Mouse (Mus musculus): ENCODE data around the gene Zbtb7b. TPM values are rescaled to one million over a fixed set of nuclear protein-coding genes. Genes with fewer than 3 reads are reported as not detected.

The Zbtb7b gene
- total and polyA plus RNA-seq, 2 experiments from 2014 or later, result 2.4 to 18.4 TPM

GRCm38 (mm10) chr3:89420421-89420820 lies 25.8 kb upstream of the Zbtb7b start:
- Histone ChIP-seq H3K27ac (ENCODE audit: low read depth) (peak overlapping the region; percentile 98), H3K27me3 (ENCODE audit: control insufficient read depth, insufficient read depth, low read length) (no peaks in the 10 kb centered on the region), H3K4me2 (ENCODE audit: low read depth, low read length) (peak overlapping the region; percentile 85), H3K4me1 (ENCODE audit: control insufficient read depth, insufficient read depth) (peaks cover 12% of the 10 kb centered on the region; the same call in 1 of the 2 replicates), H3K9me3 (replicated peaks; ENCODE audit: control insufficient read depth, low read length) (no peaks in the 10 kb centered on the region), H3K36me3 (replicated peaks; ENCODE audit: control insufficient read depth, insufficient read depth, low read length) (peaks cover 27% of the 10 kb centered on the region), H3K9ac (replicated peaks; ENCODE audit: low read depth, low read length) (0 out of 2 replicates have a peak overlapping the region, but pooled peaks have one; percentile 2), H3K4me3 (ENCODE audit: low read depth, low read length) (peak overlapping the region; percentile 6; the same call in 1 of the 2 replicates)
- DNase-seq (ENCODE audit: low spot score), result no peak
- TF ChIP-seq EP300 (IDR thresholded peaks at IDR 0.05; ENCODE audit: low read depth) (no peak), CTCF (IDR thresholded peaks at IDR 0.05; ENCODE audit: low read depth) (no peak)
- WGBS, result 39% methylated on average over 2 of the region's 2 CpGs
- no peak for ATAC-seq (ENCODE audit: insufficient read depth, low read depth)

GRCm38 (mm10) chr3:89419981-89420380 lies 25.4 kb upstream of the Zbtb7b start:
- H3K36me3 ChIP-seq (replicated peaks; ENCODE audit: control insufficient read depth, insufficient read depth, low read length), result peaks cover 26% of the 10 kb centered on the region
- ATAC-seq (ENCODE audit: insufficient read depth, low read depth) (no peak), DNase-seq (ENCODE audit: low spot score) (no peak)
- peak overlapping the region; percentile 80 for H3K4me3 ChIP-seq (ENCODE audit: low read depth, low read length)
- peak overlapping the region; percentile 98 for H3K27ac ChIP-seq (ENCODE audit: low read depth)
- no peaks in the 10 kb centered on the region for H3K27me3 ChIP-seq (ENCODE audit: control insufficient read depth, insufficient read depth, low read length)
- no peaks in the 10 kb centered on the region for H3K9me3 ChIP-seq (replicated peaks; ENCODE audit: control insufficient read depth, low read length)
- H3K9ac ChIP-seq (replicated peaks; ENCODE audit: low read depth, low read length), result peak overlapping the region; percentile 75
- TF ChIP-seq CTCF (IDR thresholded peaks at IDR 0.05; ENCODE audit: low read depth) (no peak), EP300 (IDR thresholded peaks at IDR 0.05; ENCODE audit: low read depth) (no peak)
- WGBS, result 4% methylated on average over 3 of the region's 3 CpGs
- H3K4me2 ChIP-seq (ENCODE audit: low read depth, low read length), result peak overlapping the region; percentile 85
- H3K4me1 ChIP-seq (ENCODE audit: control insufficient read depth, insufficient read depth), result peaks cover 12% of the 10 kb centered on the region; the same call in 1 of the 2 replicates

DNA sequence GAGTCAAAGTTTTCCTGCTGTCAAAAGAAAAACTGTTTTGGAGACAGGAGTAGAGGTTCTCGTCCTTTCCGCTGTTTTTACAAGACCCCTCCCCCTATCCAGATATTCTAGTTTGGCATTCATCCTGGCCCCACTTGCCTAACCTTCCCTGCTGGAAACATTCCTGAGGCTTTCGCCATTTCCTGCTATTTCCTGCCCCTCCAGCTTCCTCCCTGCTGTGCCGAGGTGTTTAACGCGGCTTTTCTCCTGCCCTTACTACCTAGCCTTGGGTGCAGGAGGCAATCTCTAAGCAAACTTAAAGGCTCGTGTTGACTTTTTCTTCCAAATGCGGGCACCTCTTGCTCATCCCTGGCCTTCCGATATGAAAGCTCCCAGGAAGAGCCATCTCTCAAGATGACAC lies 25.0 kb upstream of the Zbtb7b start:
- 1% methylated on average over 9 of the region's 9 CpGs for WGBS

DNA sequence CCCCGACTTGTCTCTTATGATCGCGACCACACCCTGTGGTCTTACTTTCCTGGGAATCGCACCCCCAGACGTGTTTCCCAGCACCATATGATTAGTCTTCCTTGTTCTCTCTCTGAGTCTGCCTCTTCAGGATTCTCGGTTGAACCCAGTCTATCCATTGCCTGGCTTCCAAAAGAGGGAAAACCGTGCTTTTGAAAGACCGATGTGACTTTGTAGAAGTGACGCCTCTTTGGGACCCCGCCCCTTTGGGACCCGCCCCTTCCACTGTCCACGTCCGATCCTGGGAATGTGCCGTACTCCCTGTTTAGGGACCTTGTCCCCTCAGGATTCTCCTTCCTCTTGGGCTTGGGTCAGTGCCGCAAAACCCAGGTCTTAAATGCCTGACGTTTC lies 24.3 kb upstream of the Zbtb7b start:
- Histone ChIP-seq H3K4me2 (ENCODE audit: low read depth, low read length) (peak overlapping the region; percentile 85), H3K27ac (ENCODE audit: low read depth) (peak overlapping the region; percentile 98), H3K27me3 (ENCODE audit: control insufficient read depth, insufficient read depth, low read length) (no peaks in the 10 kb centered on the region), H3K4me3 (ENCODE audit: low read depth, low read length) (peak overlapping the region; percentile 80), H3K36me3 (replicated peaks; ENCODE audit: control insufficient read depth, insufficient read depth, low read length) (peaks cover 26% of the 10 kb centered on the region), H3K9me3 (replicated peaks; ENCODE audit: control insufficient read depth, low read length) (no peaks in the 10 kb centered on the region), H3K4me1 (ENCODE audit: control insufficient read depth, insufficient read depth) (peaks cover 12% of the 10 kb centered on the region; the same call in 1 of the 2 replicates), H3K9ac (replicated peaks; ENCODE audit: low read depth, low read length) (peak overlapping the region; percentile 75)
- TF ChIP-seq EP300 (IDR thresholded peaks at IDR 0.05; ENCODE audit: low read depth) (no peak), CTCF (IDR thresholded peaks at IDR 0.05; ENCODE audit: low read depth) (no peak)
- ATAC-seq (ENCODE audit: insufficient read depth, low read depth), result peak; percentile 30; the same call in 1 of the 2 replicates
- DNase-seq (ENCODE audit: low spot score), result peak; percentile 82
- 0% methylated on average over 16 of the region's 16 CpGs for WGBS

More for the DNA sequence above, 25.0 kb upstream of the Zbtb7b start:
- peak overlapping the region; percentile 80 for H3K4me3 ChIP-seq (ENCODE audit: low read depth, low read length)
- H3K9me3 ChIP-seq (replicated peaks; ENCODE audit: control insufficient read depth, low read length), result no peaks in the 10 kb centered on the region
- H3K27me3 ChIP-seq (ENCODE audit: control insufficient read depth, insufficient read depth, low read length), result no peaks in the 10 kb centered on the region
- TF ChIP-seq EP300 (IDR thresholded peaks at IDR 0.05; ENCODE audit: low read depth) (peak; percentile 53; the same call in 1 of the 2 replicates), CTCF (IDR thresholded peaks at IDR 0.05; ENCODE audit: low read depth) (no peak)
- H3K4me2 ChIP-seq (ENCODE audit: low read depth, low read length), result peak overlapping the region; percentile 85
- peak overlapping the region; percentile 98 for H3K27ac ChIP-seq (ENCODE audit: low read depth)
- DNase-seq (ENCODE audit: low spot score), result peak; percentile 88
- H3K36me3 ChIP-seq (replicated peaks; ENCODE audit: control insufficient read depth, insufficient read depth, low read length), result peaks cover 26% of the 10 kb centered on the region
- ATAC-seq (ENCODE audit: insufficient read depth, low read depth), result no peak
- peak overlapping the region; percentile 75 for H3K9ac ChIP-seq (replicated peaks; ENCODE audit: low read depth, low read length)
- peaks cover 12% of the 10 kb centered on the region; the same call in 1 of the 2 replicates for H3K4me1 ChIP-seq (ENCODE audit: control insufficient read depth, insufficient read depth)

- TF ChIP-seq CTCF (IDR thresholded peaks at IDR 0.05; ENCODE audit: low read depth) (no peak), EP300 (IDR thresholded peaks at IDR 0.05; ENCODE audit: low read depth) (0 out of 2 replicates have a peak, but pooled peaks have one; percentile 26)
- no peaks in the 10 kb centered on the region for H3K9me3 ChIP-seq (replicated peaks; ENCODE audit: control insufficient read depth, low read length)
- H3K9ac ChIP-seq (replicated peaks; ENCODE audit: low read depth, low read length), result peak within 1 kb of the TSS; percentile 75
- H3K4me1 ChIP-seq (ENCODE audit: control insufficient read depth, insufficient read depth), result peaks cover 12% of the 10 kb centered on the region; the same call in 1 of the 2 replicates
- under 1% methylated on average over 39 of the region's 39 CpGs for WGBS
- peak within 1 kb of the TSS; percentile 80 for H3K4me3 ChIP-seq (ENCODE audit: low read depth, low read length)
- ATAC-seq (ENCODE audit: insufficient read depth, low read depth) (peak; percentile 92), DNase-seq (ENCODE audit: low spot score) (peak; percentile 100)
- peak within 1 kb of the TSS; percentile 98 for H3K27ac ChIP-seq (ENCODE audit: low read depth)
- H3K36me3 ChIP-seq (replicated peaks; ENCODE audit: control insufficient read depth, insufficient read depth, low read length), result peaks cover 25% of the 10 kb centered on the region
- no peaks in the 10 kb centered on the region for H3K27me3 ChIP-seq (ENCODE audit: control insufficient read depth, insufficient read depth, low read length)
- H3K4me2 ChIP-seq (ENCODE audit: low read depth, low read length), result peak within 1 kb of the TSS; percentile 85
Observed at GRCm38 (mm10) chr3:89418170-89418860, 23.7 kb upstream of the Zbtb7b start, which contains the start of the genes Cks1b and Shc1. Gene Cks1b (minus strand): TSS chr3:89418383. Gene Shc1 (plus strand): TSS chr3:89418443.
